Mouse (Mus musculus) layer of hippocampus, postnatal 36 days (tissue): ENCODE data around the gene Otud7b. TPM values are rescaled to one million over a fixed set of nuclear protein-coding genes. Genes with fewer than 3 reads are reported as not detected.
A peak's percentile ranks its signal among the peaks of the same experiment; 100 is the strongest.
"Not testable (repeated sequence)": the region's sequence is repeated elsewhere in the genome, so short reads cannot be mapped to it uniquely, and the experiment has no call there.

Experiments
- DNase-seq, 2 experiments: peaks; one replicate each; pipeline ENCODE4 v3.0.0; 2022
- total RNA-seq, 2 experiments: library from RNA; stranded (reverse); gene quantifications; 2 replicates each; pipeline ENCODE4 v1.2.3; 2021

The Otud7b gene
- total RNA-seq, 2 experiments from 2014 or later: 31.0 to 32.6 TPM

- no peak for DNase-seq
Measured at GRCm38 (mm10) chr3:96151836-96152235, 47.5 kb downstream of the Otud7b start.

- no peak for DNase-seq
Measured at GRCm38 (mm10) chr3:96152611-96153010, 48.3 kb downstream of the Otud7b start.

GRCm38 (mm10) chr3:96155501-96155900, 51.2 kb downstream of the Otud7b start:
- no peak for DNase-seq

GRCm38 (mm10) chr3:96159820-96160219, 55.5 kb downstream of the Otud7b start:
- DNase-seq: no peak

GRCm38 (mm10) chr3:96160222-96160802, 56.0 kb downstream of the Otud7b start:
- no peak for DNase-seq

GRCm38 (mm10) chr3:96160803-96161516, 56.6 kb downstream of the Otud7b start:
- no peak for DNase-seq

GRCm38 (mm10) chr3:96161869-96162840, 57.8 kb downstream of the Otud7b start, which contains the start of gene Mtmr11:
TSS of gene Mtmr11 (plus strand) at chr3:96162004.
- no peak for DNase-seq

GRCm38 (mm10) chr3:96163040-96163439, 58.7 kb downstream of the Otud7b start:
- no peak for DNase-seq

GRCm38 (mm10) chr3:96168466-96169158, 64.3 kb downstream of the Otud7b start:
- no peak for DNase-seq

GRCm38 (mm10) chr3:96170276-96170675, 65.9 kb downstream of the Otud7b start:
- no peak for DNase-seq

- DNase-seq: no peak
Measured at GRCm38 (mm10) chr3:96170976-96171545, 66.7 kb downstream of the Otud7b start.

GRCm38 (mm10) chr3:96171583-96172196, 67.4 kb downstream of the Otud7b start:
- no peak for DNase-seq

GRCm38 (mm10) chr3:96172197-96173178, 68.2 kb downstream of the Otud7b start, which contains the start of gene Sf3b4:
TSS of gene Sf3b4 (plus strand) at chr3:96172332.
- peak; percentile 79 to 83 for DNase-seq

GRCm38 (mm10) chr3:96173185-96173584, 68.9 kb downstream of the Otud7b start:
- DNase-seq: no peak

GRCm38 (mm10) chr3:96174042-96174441, 69.7 kb downstream of the Otud7b start:
- not testable (repeated sequence) for DNase-seq

GRCm38 (mm10) chr3:96175251-96175650, 70.9 kb downstream of the Otud7b start:
- DNase-seq: no peak

- DNase-seq: no peak
Measured at GRCm38 (mm10) chr3:96178427-96178826, 74.1 kb downstream of the Otud7b start.

GRCm38 (mm10) chr3:96178902-96179301, 74.6 kb downstream of the Otud7b start:
- DNase-seq: no peak

- DNase-seq: no peak
Measured at GRCm38 (mm10) chr3:96179531-96179930, 75.2 kb downstream of the Otud7b start.
